In the genomic region with DNA sequence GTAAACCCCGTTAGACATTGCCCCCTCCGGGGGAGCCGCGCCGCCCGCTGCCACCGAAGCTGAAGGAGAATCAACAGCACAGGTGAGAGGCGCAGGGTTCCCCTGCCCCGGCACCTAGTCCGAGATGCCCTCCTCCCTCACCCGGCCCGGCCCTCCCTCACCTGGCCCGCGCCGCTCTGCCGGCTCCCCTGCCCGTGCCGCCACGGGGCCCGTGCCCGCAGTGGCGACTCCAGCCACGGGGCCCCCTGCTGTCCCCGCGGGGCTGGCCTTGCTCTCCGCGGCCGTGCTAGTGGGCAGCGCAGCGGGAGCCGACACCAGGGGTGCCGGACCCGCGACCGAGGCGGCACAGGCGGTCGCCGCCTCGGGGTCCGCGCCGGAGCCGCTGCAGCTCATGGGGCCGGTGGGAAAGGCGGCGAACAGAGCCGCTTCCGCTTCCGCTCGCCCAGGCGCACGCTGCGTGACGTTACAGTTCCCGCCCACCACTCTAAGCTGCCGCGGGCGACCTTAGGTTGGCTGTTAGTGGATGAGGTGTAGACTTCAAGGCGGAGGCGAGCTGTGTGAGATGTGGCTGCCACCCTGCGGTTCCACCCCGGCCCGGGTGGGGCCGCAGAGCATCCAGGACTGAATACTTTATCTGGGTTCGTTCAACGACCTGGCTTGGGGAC, we compare ENCODE assay signal across 8 mouse cellular contexts. TPM values are rescaled to one million over a fixed set of nuclear protein-coding genes. Genes with fewer than 3 reads are reported as not detected.
DNase-seq lines count a peak whose midpoint lies in the region; ATAC-seq and TF ChIP-seq lines count a peak whose summit lies in the region.

A gene (minus strand): TSS at position 436 of the 665 bp plus-strand sequence.

- peak in 1 of 2 experiments; percentile 28; a peak in 1 of 4 replicates for TF ChIP-seq EP300 in MEL (IDR thresholded peaks at IDR 0.05; ENCODE audit: low read depth in 1 of 2, low read length in 2 of 2)

- H3K79me2 ChIP-seq in MEL (ENCODE audit: control insufficient read depth, insufficient read depth, low read length, poor library complexity): peaks cover 14% of the 10 kb centered on the region

- H3K27me3 ChIP-seq in MEL (ENCODE audit: control insufficient read depth in 1 of 2, insufficient read depth in 2 of 2, low read length in 2 of 2): no peaks in the 10 kb centered on the region
- H3K27me3 ChIP-seq in forebrain, embryonic 16.5 days (replicated peaks; ENCODE audit: control insufficient read depth, insufficient read depth, low read length): no peaks in the 10 kb centered on the region
- no peaks in the 10 kb centered on the region for H3K27me3 ChIP-seq in lung, embryonic 14.5 days (ENCODE audit: insufficient read depth, low read length)

- H3K4me3 ChIP-seq in MEL (ENCODE audit: control insufficient read depth in 1 of 2, insufficient read depth in 1 of 2, low read depth in 2 of 2, low read length in 2 of 2): peak within 1 kb of the TSS; percentile 90 to 92
- H3K4me3 ChIP-seq in forebrain, embryonic 16.5 days (replicated peaks; ENCODE audit: low read length): peak within 1 kb of the TSS; percentile 84
- peak within 1 kb of the TSS; percentile 83 for H3K4me3 ChIP-seq in layer of hippocampus, adult 2 months
- peak within 1 kb of the TSS; percentile 88 for H3K4me3 ChIP-seq in lung, embryonic 14.5 days (ENCODE audit: low read depth, low read length)

- no peaks in the 10 kb centered on the region for H3K9me3 ChIP-seq in MEL (replicated peaks; ENCODE audit: insufficient read depth, low read length)
- H3K9me3 ChIP-seq in forebrain, embryonic 16.5 days (ENCODE audit: control insufficient read depth, low read length): no peaks in the 10 kb centered on the region
- no peaks in the 10 kb centered on the region for H3K9me3 ChIP-seq in lung, embryonic 14.5 days (ENCODE audit: low read depth, low read length)

- ATAC-seq in forebrain, embryonic 16.5 days: peak; percentile 98
- ATAC-seq in lung, embryonic 14.5 days (ENCODE audit: insufficient read depth): peak; percentile 97
- peak; percentile 98 for ATAC-seq in neutrophil, adult 5-6 weeks (ENCODE audit: extremely low read depth, insufficient number of reproducible peaks, low FRiP score, poor library complexity, severe bottlenecking)

- H3K4me1 ChIP-seq in MEL (ENCODE audit: control insufficient read depth in 1 of 2, insufficient read depth in 2 of 2, low read length in 2 of 2): peaks cover 3 to 14% of the 10 kb centered on the region in 2 experiments
- peaks cover 10% of the 10 kb centered on the region for H3K4me1 ChIP-seq in forebrain, embryonic 16.5 days (replicated peaks; ENCODE audit: control insufficient read depth, insufficient read depth, low read length)
- H3K4me1 ChIP-seq in lung, embryonic 14.5 days (ENCODE audit: insufficient read depth): no peaks in the 10 kb centered on the region

- H3K4me2 ChIP-seq in forebrain, embryonic 16.5 days (ENCODE audit: low read length): peak within 1 kb of the TSS; percentile 82
- H3K4me2 ChIP-seq in lung, embryonic 14.5 days: peak within 1 kb of the TSS; percentile 79

- TF ChIP-seq RAD21 in MEL (IDR thresholded peaks at IDR 0.05; ENCODE audit: low read depth, low read length): peak; percentile 34

- intact Hi-C loops in heart, postnatal 25 days (cut with DNase I): loop anchor here (10.0 kb wide), 1 partner anchor 51 kb away; no protein-coding TSS in a partner anchor

- peak within 1 kb of the TSS; percentile 85 for H3K27ac ChIP-seq in MEL (ENCODE audit: control insufficient read depth, low read depth, low read length)
- H3K27ac ChIP-seq in forebrain, embryonic 16.5 days (ENCODE audit: low read length): peak within 1 kb of the TSS; percentile 82
- peak within 1 kb of the TSS; percentile 89 for H3K27ac ChIP-seq in layer of hippocampus, adult 2 months
- H3K27ac ChIP-seq in lung, embryonic 14.5 days (ENCODE audit: low read depth): peak within 1 kb of the TSS; percentile 80

- peak within 1 kb of the TSS; percentile 97 for H3K9ac ChIP-seq in MEL (ENCODE audit: control insufficient read depth, low read depth, low read length, poor library complexity, severe bottlenecking)
- H3K9ac ChIP-seq in forebrain, embryonic 16.5 days (replicated peaks; ENCODE audit: low read depth, low read length): peak within 1 kb of the TSS; percentile 82
- peak within 1 kb of the TSS; percentile 91 for H3K9ac ChIP-seq in lung, embryonic 14.5 days

- peak; percentile 87 to 88; a peak in 3 of 4 replicates for TF ChIP-seq POLR2A in MEL (IDR thresholded peaks at IDR 0.05; ENCODE audit: control insufficient read depth in 1 of 2, insufficient read depth in 1 of 2, low read depth in 1 of 2, low read length in 2 of 2, poor library complexity in 1 of 2)

- DNase-seq in MEL (ENCODE audit: low read depth, low spot score): peak; percentile 96
- DNase-seq in cerebellum, adult 11-12 months: peak; percentile 86
- DNase-seq in heart, postnatal 25 days (ENCODE audit: low spot score): peak; percentile 77
- DNase-seq in layer of hippocampus, adult 2 months (ENCODE audit: low spot score in 2 of 2): peak; percentile 85
- DNase-seq in lung, embryonic 14.5 days: peak; percentile 96
- peak; percentile 88 for DNase-seq in testis, postnatal 14 days (ENCODE audit: low spot score)

- under 1% methylated on average over 63 of the region's 67 CpGs for WGBS in forebrain, embryonic 16.5 days
- under 1% methylated on average over 66 of the region's 67 CpGs for WGBS in lung, embryonic 14.5 days

- H3K36me3 ChIP-seq in MEL (ENCODE audit: control insufficient read depth in 1 of 2, insufficient read depth in 2 of 2, low read length in 2 of 2): peaks cover 4 to 14% of the 10 kb centered on the region in 2 experiments; a peak in 3 of 4 replicates
- H3K36me3 ChIP-seq in forebrain, embryonic 16.5 days (ENCODE audit: control insufficient read depth, insufficient read depth): peaks cover 8% of the 10 kb centered on the region; the same call in 1 of the 2 replicates
- peaks cover 43% of the 10 kb centered on the region for H3K36me3 ChIP-seq in lung, embryonic 14.5 days (ENCODE audit: insufficient read depth)

- peak in 2 of 3 experiments; percentile 37 to 38; a peak in 4 of 6 replicates for TF ChIP-seq CTCF in MEL (IDR thresholded peaks at IDR 0.05 in 2 of 3, conservative IDR thresholded peaks at IDR 0.05 in 1 of 3; ENCODE audit: control insufficient read depth in 1 of 3, insufficient read depth in 1 of 3, low read depth in 2 of 3, low read length in 3 of 3, poor library complexity in 1 of 3, severe bottlenecking in 1 of 3)
- TF ChIP-seq CTCF in layer of hippocampus, adult 2 months (conservative IDR thresholded peaks at IDR 0.05): peak; percentile 66
- TF ChIP-seq CTCF in lung, embryonic 14.5 days (IDR thresholded peaks at IDR 0.05; ENCODE audit: low read depth): peak; percentile 53

TF ChIP-seq in MEL, 35 proteins besides CTCF, POLR2A, EP300 and RAD21 (continues in another document):
- TF ChIP-seq RCOR1 (IDR thresholded peaks at IDR 0.05; ENCODE audit: low read depth, low read length) (0 out of 2 replicates have a peak, but pooled peaks have one; percentile 11), MAZ (IDR thresholded peaks at IDR 0.05; ENCODE audit: low read depth, low read length) (peak; percentile 75; the same call in 1 of the 2 replicates), MAFK (IDR thresholded peaks at IDR 0.05; ENCODE audit: borderline replicate concordance, low read depth, low read length) (no peak), SIN3A (IDR thresholded peaks at IDR 0.05; ENCODE audit: low read length) (peak; percentile 83; the same call in 1 of the 2 replicates), MYC (IDR thresholded peaks at IDR 0.05; ENCODE audit: low read depth, low read length) (peak; percentile 74; the same call in 1 of the 2 replicates), BHLHE40 (IDR thresholded peaks at IDR 0.05; ENCODE audit: borderline replicate concordance, low read depth, low read length) (no peak), CHD2 (IDR thresholded peaks at IDR 0.05; ENCODE audit: low read length) (no peak), NRF1 (IDR thresholded peaks at IDR 0.05; ENCODE audit: insufficient read depth, low read depth, low read length, poor library complexity, severe bottlenecking) (peak; percentile 51; the same call in 1 of the 2 replicates), ZNF384 (IDR thresholded peaks at IDR 0.05; ENCODE audit: low read depth, low read length) (no peak), TBP (IDR thresholded peaks at IDR 0.05; ENCODE audit: low read depth, low read length) (peak; percentile 77), ZKSCAN1 (IDR thresholded peaks at IDR 0.05; ENCODE audit: low read depth, low read length) (no peak), ETS1 (IDR thresholded peaks at IDR 0.05; ENCODE audit: low read depth, low read length) (0 out of 2 replicates have a peak, but pooled peaks have one; percentile 33), MAX (IDR thresholded peaks at IDR 0.05; ENCODE audit: low read length) (peak; percentile 77), USF2 (IDR thresholded peaks at IDR 0.05; ENCODE audit: borderline replicate concordance in 1 of 2, insufficient read depth in 1 of 2, low read depth in 1 of 2, low read length in 2 of 2) (no peak), CHD1 (IDR thresholded peaks at IDR 0.05; ENCODE audit: low read depth, low read length) (no peak), HCFC1 (IDR thresholded peaks at IDR 0.05; ENCODE audit: low read depth, low read length) (peak; percentile 85), KAT2A (conservative IDR thresholded peaks at IDR 0.05; ENCODE audit: low read depth, low read length) (no peak; the same call in 1 of the 2 replicates), JUND (IDR thresholded peaks at IDR 0.05; ENCODE audit: low read depth, low read length) (no peak), ZMIZ1 (IDR thresholded peaks at IDR 0.05; ENCODE audit: low read depth, low read length) (peak; percentile 79; the same call in 1 of the 2 replicates), GATA1 (IDR thresholded peaks at IDR 0.05; ENCODE audit: low read depth, low read length) (0 out of 2 replicates have a peak, but pooled peaks have one; percentile 4), ZC3H11A (IDR thresholded peaks at IDR 0.05; ENCODE audit: low read depth, low read length) (no peak), GABPA (IDR thresholded peaks at IDR 0.05; ENCODE audit: low read depth, low read length) (no peak), SMC3 (IDR thresholded peaks at IDR 0.05; ENCODE audit: low read depth, low read length) (peak; percentile 32; the same call in 1 of the 2 replicates), NELFE (IDR thresholded peaks at IDR 0.05; ENCODE audit: low read depth, low read length) (peak; percentile 84)

RNA-seq across cellular contexts. Expression of the gene that starts here (rescaled TPM):
- 233 and 253 TPM in 2 replicates for total RNA-seq in MEL (2012; rRNA removed)
- polyA plus RNA-seq in MEL (2012; ENCODE audit: insufficient read depth in 1 of 2, insufficient read length in 2 of 2, low read depth in 1 of 2, low replicate concordance in 2 of 2, missing spikeins in 1 of 2): 100 to 1,000 TPM in 1 of 2 experiments, not detected in 1; 350 TPM
- 85.8 and 89.5 TPM in 2 replicates for polyA plus RNA-seq in forebrain, embryonic 16.5 days (2015; fragmentation: Nextera tagmentation; extraction: Ambion mirVana)
- 10 to 100 TPM; 90.1 to 90.3 TPM for total RNA-seq in heart, postnatal 25 days (2021)
- 100 to 1,000 TPM; 112 to 120 TPM for total RNA-seq in layer of hippocampus, adult 2 months (2021)
- 175 and 192 TPM in 2 replicates for polyA plus RNA-seq in lung, embryonic 14.5 days (2014; fragmentation: Nextera tagmentation; extraction: Ambion mirVana)
- total RNA-seq in neutrophil, adult 5-6 weeks (2017): 82.6 and 111 TPM in 2 replicates

Comparison
In these comparisons a context has a peak if more than half of its experiments do, and no peak if none do; other contexts are left out.
1. Peak in every context shown above with its lines: DNase-seq, ATAC-seq, H3K4me3 ChIP-seq and H3K27ac ChIP-seq.